34 mouse cellular contexts compared by ENCODE assay signal in genomic region chr16:56122517-56122916, GRCm38 (mm10).
"Had no signal": no experiment of that assay in that cellular context is flagged by ENCODE, and none has a peak within 500 bp of the region (broad histone marks: within the 10 kb centered on the region; RNA-seq: fewer than 3 reads in every experiment).

No protein-coding gene starts in this region.

- H3K9ac ChIP-seq: heart, embryonic 12.5 days; heart, embryonic 13.5 days; heart, embryonic 15.5 days; hindbrain, embryonic 12.5 days; hindbrain, embryonic 13.5 days; hindbrain, embryonic 14.5 days; hindbrain, embryonic 15.5 days; intestine, embryonic 15.5 days; kidney, embryonic 15.5 days had no signal

- H3K4me3 ChIP-seq: heart, embryonic 10.5 days; heart, embryonic 12.5 days; heart, embryonic 13.5 days; heart, embryonic 15.5 days; hindbrain, embryonic 10.5 days; hindbrain, embryonic 12.5 days; hindbrain, embryonic 13.5 days; hindbrain, embryonic 15.5 days; intestine, embryonic 15.5 days; kidney, embryonic 15.5 days; layer of hippocampus, adult 2 months had no signal

- H3K4me2 ChIP-seq: heart, embryonic 12.5 days; heart, embryonic 13.5 days; heart, embryonic 15.5 days; hindbrain, embryonic 12.5 days; hindbrain, embryonic 13.5 days; hindbrain, embryonic 14.5 days; hindbrain, embryonic 15.5 days; intestine, embryonic 15.5 days; kidney, embryonic 15.5 days had no signal

- H3K4me1 ChIP-seq: heart, embryonic 10.5 days; heart, embryonic 12.5 days; heart, embryonic 13.5 days; heart, embryonic 15.5 days; hindbrain, embryonic 10.5 days; hindbrain, embryonic 12.5 days; hindbrain, embryonic 13.5 days; hindbrain, embryonic 15.5 days; intestine, embryonic 15.5 days; kidney, embryonic 15.5 days had no signal

- H3K9me3 ChIP-seq: heart, embryonic 10.5 days; heart, embryonic 12.5 days; heart, embryonic 13.5 days; heart, embryonic 15.5 days; hindbrain, embryonic 10.5 days; hindbrain, embryonic 12.5 days; hindbrain, embryonic 13.5 days; hindbrain, embryonic 15.5 days; intestine, embryonic 15.5 days; kidney, embryonic 15.5 days had no signal

- H3K27ac ChIP-seq: heart, embryonic 10.5 days; heart, embryonic 13.5 days; heart, embryonic 15.5 days; hindbrain, embryonic 10.5 days; hindbrain, embryonic 12.5 days; hindbrain, embryonic 13.5 days; hindbrain, embryonic 14.5 days; hindbrain, embryonic 15.5 days; hindbrain, postnatal 0 days; intestine, embryonic 15.5 days; kidney, embryonic 15.5 days; kidney, postnatal 0 days; layer of hippocampus, adult 2 months had no signal

- H3K27me3 ChIP-seq: heart, embryonic 12.5 days; heart, embryonic 13.5 days; heart, embryonic 15.5 days; hindbrain, embryonic 12.5 days; hindbrain, embryonic 13.5 days; hindbrain, embryonic 15.5 days; intestine, embryonic 15.5 days; kidney, embryonic 15.5 days had no signal

- ATAC-seq: hindbrain, embryonic 16.5 days; hindbrain, postnatal 0 days; inflammation-experienced regulatory T-cells, adult 6 months; intestine, embryonic 15.5 days; intestine, embryonic 16.5 days; intestine, postnatal 0 days had no signal

- DNase-seq: heart, postnatal 10 days; heart, postnatal 14 days; heart, postnatal 36 days; heart, postnatal 4 days; kidney, adult 11 months; kidney, adult 18-20 months; kidney, adult 2 months; kidney, adult 8-10 months; kidney, adult 9 months; kidney, postnatal 10 days; kidney, postnatal 14 days; kidney, postnatal 25 days; kidney, postnatal 36 days; kidney, postnatal 4 days; layer of hippocampus, adult 9-11 months; layer of hippocampus, postnatal 36 days had no signal
